Mouse (Mus musculus) heart, embryonic 10.5 days (tissue): ENCODE measurements at regions not wholly inside any gene's neighbourhood (a gene's known extent, or its start where the extent isn't known, plus 50 kb on each side); places are given as distances from the start of the nearest gene placed in this dataset.
A peak's percentile ranks its signal among the peaks of the same experiment; 100 is the strongest.

ENCODE experiments used
- DNase-seq: peaks from one replicate; pipeline ENCODE4 v3.0.0-alpha.2; 2017; ENCODE audit warnings: low spot score
- H3K27ac ChIP-seq: fragments of 300-500 bp; sonication (generic); 2 replicates; pipeline ENCODE4 v1.5.1; 2016; ENCODE audit warnings: mild to moderate bottlenecking
- H3K27me3 ChIP-seq: fragments of 300-500 bp; sonication (generic); 2 replicates; pipeline ENCODE4 v1.6.1; 2016; ENCODE audit warnings: mild to moderate bottlenecking; ENCODE audit not compliant: poor library complexity, insufficient read depth, severe bottlenecking
- H3K36me3 ChIP-seq: fragments of 300-500 bp; sonication (generic); 2 replicates; pipeline ENCODE4 v1.6.1; 2016; ENCODE audit warnings: mild to moderate bottlenecking, moderate library complexity
- H3K4me1 ChIP-seq: fragments of 300-500 bp; sonication (generic); 2 replicates; pipeline ENCODE4 v1.6.1; 2016; ENCODE audit warnings: mild to moderate bottlenecking
- H3K4me3 ChIP-seq: fragments of 300-500 bp; sonication (generic); 2 replicates; pipeline ENCODE4 v1.5.1; 2016; ENCODE audit warnings: mild to moderate bottlenecking, moderate library complexity
- H3K9me3 ChIP-seq: fragments of 300-500 bp; sonication (generic); 2 replicates; pipeline ENCODE4 v1.6.1; 2016; ENCODE audit warnings: mild to moderate bottlenecking, moderate library complexity
- WGBS: fragments of 180-500 bp; shearing (Covaris S2); methylation state at CpG from one replicate; pipeline ENCODE4 v1.1.7; 2016; 5-methylcytosine and 5-hydroxymethylcytosine counted together

DNA sequence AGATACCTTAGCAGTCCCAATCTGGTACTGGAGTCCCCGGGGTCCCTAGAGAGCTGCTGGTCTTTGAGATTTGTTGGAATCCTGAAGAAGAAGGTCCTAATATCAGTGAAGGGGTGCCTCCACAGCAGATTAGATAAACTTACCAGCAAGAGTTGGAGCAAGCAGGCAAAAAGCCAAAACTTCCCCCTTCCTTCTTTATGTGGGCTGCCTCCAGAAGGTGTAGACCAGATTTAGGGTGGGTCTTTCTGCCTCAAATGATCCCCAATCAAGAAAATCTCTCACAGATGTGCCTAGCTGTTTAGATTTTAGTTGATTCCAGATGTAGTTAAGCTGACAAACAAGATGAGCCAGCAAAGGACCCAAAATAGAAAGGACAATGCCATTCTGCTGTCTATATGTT is 90.1 kb upstream of the Hs6st1 start:
- H3K27ac ChIP-seq = peak overlapping the region; percentile 69; the same call in 1 of the 2 replicates
- H3K4me3 ChIP-seq = no peak overlapping the region
- WGBS = 71% methylated on average over 1 of the region's 1 CpGs
- peaks cover 26% of the 10 kb centered on the region for H3K4me1 ChIP-seq
- no peaks in the 10 kb centered on the region for H3K9me3 ChIP-seq
- H3K27me3 ChIP-seq = no peaks in the 10 kb centered on the region
- no peaks in the 10 kb centered on the region for H3K36me3 ChIP-seq
- no peak for DNase-seq

DNA sequence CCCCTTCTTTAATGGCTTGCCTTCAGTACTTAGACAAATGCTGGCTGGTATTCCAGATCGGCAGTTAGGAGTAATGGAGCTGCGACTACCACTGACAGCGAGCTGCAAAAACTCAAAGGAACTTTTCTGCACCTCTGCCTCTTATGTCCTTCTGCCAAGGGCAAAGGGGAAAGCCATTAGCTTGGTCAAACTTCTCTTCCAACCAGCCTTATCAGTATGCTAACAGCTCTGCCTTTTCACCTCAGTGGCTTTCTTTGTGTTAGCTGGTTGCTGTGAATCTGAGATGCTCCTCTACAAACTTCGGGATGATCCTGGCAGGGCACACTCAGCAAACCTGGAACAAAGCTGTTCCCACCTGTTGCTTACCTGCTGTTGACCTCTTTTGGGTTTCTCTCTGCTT is 89.4 kb upstream of the Hs6st1 start:
- H3K27ac ChIP-seq = peak overlapping the region; percentile 69

DNA sequence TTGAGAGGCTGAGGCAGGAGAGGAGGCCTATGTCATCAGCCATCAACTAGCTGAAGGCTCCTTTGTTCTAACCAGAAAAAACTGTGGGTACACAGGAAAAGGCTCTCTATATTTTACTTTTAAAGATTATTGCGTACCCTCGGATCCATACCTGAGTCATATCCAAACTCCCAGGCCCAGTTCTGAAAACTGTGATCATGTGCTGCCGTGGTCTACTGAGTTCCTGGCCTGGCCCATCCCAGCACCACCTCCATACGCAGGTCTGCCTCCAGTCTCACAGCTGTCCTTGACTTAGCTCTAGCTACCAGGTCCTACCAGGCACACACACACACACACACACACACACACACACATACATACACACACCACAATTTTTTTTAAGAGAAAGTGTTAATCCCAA is 87.0 kb upstream of the Hs6st1 start:
- Histone ChIP-seq H3K9me3 (no peaks in the 10 kb centered on the region), H3K27me3 (no peaks in the 10 kb centered on the region), H3K36me3 (no peaks in the 10 kb centered on the region), H3K27ac (no peak overlapping the region), H3K4me3 (no peak overlapping the region), H3K4me1 (peaks cover 16% of the 10 kb centered on the region)
- DNase-seq = no peak
- WGBS = 89% methylated on average over 4 of the region's 4 CpGs

More for the DNA sequence above, 89.4 kb upstream of the Hs6st1 start:
- H3K27me3 ChIP-seq = no peaks in the 10 kb centered on the region
- H3K9me3 ChIP-seq = no peaks in the 10 kb centered on the region
- 34% methylated on average over 4 of the region's 4 CpGs for WGBS
- no peak overlapping the region for H3K4me3 ChIP-seq
- H3K4me1 ChIP-seq = peaks cover 24% of the 10 kb centered on the region
- no peaks in the 10 kb centered on the region for H3K36me3 ChIP-seq
- DNase-seq = no peak

DNA sequence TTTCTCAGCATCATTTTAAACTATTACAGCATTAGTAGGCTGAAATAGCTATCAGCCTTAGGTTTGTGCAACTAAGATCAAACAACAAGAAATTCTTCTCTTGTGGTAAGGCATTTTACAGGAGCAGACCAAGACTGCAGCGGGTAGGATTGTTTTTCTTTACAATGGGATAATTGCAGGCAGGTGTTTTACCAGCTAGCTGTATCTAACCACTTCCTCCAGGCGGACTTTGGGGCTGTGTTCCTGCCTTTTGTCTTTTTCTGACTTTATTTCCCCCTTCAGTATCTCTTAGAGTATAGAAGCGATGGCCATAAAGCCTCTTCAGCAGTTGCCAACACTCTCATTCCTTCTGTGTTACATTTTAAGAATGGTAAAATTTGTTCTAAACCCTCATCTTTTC is 84.8 kb upstream of the Hs6st1 start:
- Histone ChIP-seq H3K27ac (no peak overlapping the region), H3K4me1 (peaks cover 8% of the 10 kb centered on the region), H3K4me3 (no peak overlapping the region), H3K9me3 (no peaks in the 10 kb centered on the region), H3K27me3 (no peaks in the 10 kb centered on the region), H3K36me3 (no peaks in the 10 kb centered on the region)
- no peak for DNase-seq
- 79% methylated on average over 3 of the region's 3 CpGs for WGBS

DNA sequence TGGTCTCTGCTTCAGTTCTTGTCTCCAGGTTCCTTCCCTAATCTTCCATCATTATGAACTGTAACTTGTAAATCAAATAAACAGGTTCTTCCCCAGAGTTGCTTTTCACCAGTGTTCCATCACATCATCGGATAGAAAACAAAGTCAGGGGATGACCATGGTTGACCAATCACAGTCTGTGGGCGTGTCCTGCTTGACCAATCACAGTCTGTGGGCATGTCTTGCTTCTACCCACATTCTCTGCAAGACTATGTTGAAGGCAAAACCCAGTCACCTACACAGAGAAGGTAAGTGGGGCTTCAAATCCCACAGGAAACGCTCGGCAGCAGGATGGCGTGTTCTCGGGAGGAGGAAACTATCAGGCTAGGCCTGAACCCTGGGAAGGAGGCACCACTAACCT is 82.9 kb upstream of the Hs6st1 start:
- Histone ChIP-seq H3K36me3 (no peaks in the 10 kb centered on the region), H3K4me3 (no peak overlapping the region), H3K9me3 (peaks cover under 1% of the 10 kb centered on the region; the same call in 1 of the 2 replicates), H3K27me3 (no peaks in the 10 kb centered on the region), H3K27ac (no peak overlapping the region), H3K4me1 (no peaks in the 10 kb centered on the region)
- no peak for DNase-seq
- WGBS = 85% methylated on average over 6 of the region's 6 CpGs

DNA sequence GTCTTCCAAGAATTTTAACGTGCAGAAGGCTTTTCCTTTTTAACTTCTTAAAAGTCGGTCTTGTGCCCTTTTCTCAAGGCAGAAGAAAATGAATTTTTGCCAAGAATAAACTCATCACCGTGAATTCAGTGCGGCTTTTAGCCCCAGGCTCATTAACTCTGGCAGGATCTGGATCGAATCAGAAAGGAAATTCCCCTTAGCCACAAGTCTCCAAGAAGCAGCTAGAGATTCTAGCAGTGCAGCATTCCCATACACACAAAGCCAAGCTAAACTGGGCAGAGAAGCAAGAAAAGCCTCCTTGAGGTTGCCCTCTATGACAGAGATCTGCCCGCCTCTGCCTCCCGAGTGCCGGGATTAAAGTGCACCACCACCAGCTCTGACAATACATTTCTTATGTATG is 81.5 kb upstream of the Hs6st1 start:
- H3K27me3 ChIP-seq = no peaks in the 10 kb centered on the region
- H3K4me1 ChIP-seq = no peaks in the 10 kb centered on the region
- H3K36me3 ChIP-seq = no peaks in the 10 kb centered on the region
- peaks cover 3% of the 10 kb centered on the region; the same call in 1 of the 2 replicates for H3K9me3 ChIP-seq
- no peak for DNase-seq
- WGBS = 85% methylated on average over 8 of the region's 8 CpGs
- no peak overlapping the region for H3K27ac ChIP-seq
- H3K4me3 ChIP-seq = no peak overlapping the region

DNA sequence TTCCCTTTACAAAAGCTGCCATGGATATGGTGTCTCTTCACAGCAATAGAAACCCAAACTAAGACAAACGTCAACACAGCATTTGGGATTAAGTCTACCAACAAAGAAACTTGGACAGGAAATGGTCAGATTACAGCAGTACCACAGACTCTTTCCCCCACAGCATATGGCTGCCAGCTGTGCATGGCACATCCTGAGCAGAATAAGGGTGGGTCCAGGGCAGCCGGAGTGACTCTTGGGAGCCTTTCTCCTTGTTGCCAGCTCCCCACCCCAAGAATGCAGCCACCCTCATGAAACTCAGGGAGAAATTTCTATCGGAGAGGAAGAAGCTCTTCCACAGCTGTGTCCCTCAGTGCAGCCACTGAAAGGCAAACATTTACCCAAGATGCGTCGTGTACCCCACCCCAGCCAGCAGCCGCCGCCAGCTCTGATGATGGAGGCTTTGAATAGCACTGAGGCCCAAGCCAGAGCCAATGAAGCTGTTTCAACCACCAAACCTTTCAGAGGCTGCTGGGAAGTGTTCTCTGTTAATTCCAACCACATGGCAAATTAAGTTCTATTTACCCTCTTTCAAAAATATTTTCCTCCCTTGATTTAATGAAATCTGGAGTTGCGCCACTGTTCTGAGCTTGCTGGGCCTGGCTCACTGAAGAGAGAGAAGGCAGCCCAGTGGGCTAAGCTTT is 75.8 kb upstream of the Hs6st1 start:
- no peaks in the 10 kb centered on the region for H3K36me3 ChIP-seq
- H3K27me3 ChIP-seq = no peaks in the 10 kb centered on the region
- 81% methylated on average over 8 of the region's 8 CpGs for WGBS
- no peak overlapping the region for H3K27ac ChIP-seq
- DNase-seq = no peak
- H3K4me3 ChIP-seq = no peak overlapping the region
- peaks cover 3% of the 10 kb centered on the region; the same call in 1 of the 2 replicates for H3K9me3 ChIP-seq
- peaks cover 9% of the 10 kb centered on the region for H3K4me1 ChIP-seq

DNA sequence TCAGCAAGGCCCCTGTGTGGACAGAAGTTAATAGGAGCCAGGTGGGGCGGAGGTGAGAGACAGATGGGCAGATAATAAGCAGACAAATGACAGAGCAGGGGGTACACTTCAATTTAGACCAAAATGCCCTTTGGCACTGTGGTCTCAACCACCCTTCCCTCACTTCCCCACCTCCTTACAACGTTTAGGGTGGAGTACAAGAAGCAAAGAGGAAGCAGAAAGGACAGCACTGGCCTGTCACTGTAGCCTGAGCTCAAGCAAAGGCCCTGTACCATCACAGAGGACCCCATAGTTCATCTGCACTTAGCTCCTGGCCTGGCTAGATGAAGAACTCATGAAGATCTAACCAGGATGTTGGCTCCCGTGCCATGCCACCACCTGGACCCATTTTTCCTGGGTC is 75.3 kb upstream of the Hs6st1 start:
- Histone ChIP-seq H3K27me3 (no peaks in the 10 kb centered on the region), H3K9me3 (peaks cover 3% of the 10 kb centered on the region; the same call in 1 of the 2 replicates), H3K27ac (no peak overlapping the region), H3K4me3 (no peak overlapping the region), H3K36me3 (no peaks in the 10 kb centered on the region), H3K4me1 (peaks cover 9% of the 10 kb centered on the region)
- 63% methylated on average over 3 of the region's 3 CpGs for WGBS
- DNase-seq = no peak

DNA sequence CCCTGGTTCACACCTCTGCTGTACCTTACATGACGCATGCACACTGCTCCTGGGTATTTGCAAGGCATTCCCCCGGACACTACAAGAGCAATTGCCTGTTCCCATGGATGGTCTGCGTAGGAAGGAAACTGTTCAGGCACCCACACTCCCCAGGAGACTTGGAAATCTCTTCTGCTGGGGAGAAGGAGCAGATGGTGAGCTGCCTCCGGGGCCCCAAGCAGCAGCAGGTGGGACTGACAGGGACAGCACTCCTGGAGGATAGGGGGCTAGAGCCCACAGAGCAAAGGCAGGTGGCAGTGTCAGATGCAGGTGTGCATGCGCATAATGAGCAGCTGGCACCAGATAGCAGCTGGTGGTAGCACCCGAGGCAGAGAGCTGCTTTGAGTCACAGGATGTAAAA is 72.5 kb upstream of the Hs6st1 start:
- WGBS = 73% methylated on average over 6 of the region's 6 CpGs
- Histone ChIP-seq H3K9me3 (no peaks in the 10 kb centered on the region), H3K27me3 (no peaks in the 10 kb centered on the region), H3K4me1 (peaks cover 9% of the 10 kb centered on the region), H3K27ac (0 out of 2 replicates have a peak overlapping the region, but pooled peaks have one; percentile 6), H3K4me3 (no peak overlapping the region), H3K36me3 (no peaks in the 10 kb centered on the region)
- no peak for DNase-seq

DNA sequence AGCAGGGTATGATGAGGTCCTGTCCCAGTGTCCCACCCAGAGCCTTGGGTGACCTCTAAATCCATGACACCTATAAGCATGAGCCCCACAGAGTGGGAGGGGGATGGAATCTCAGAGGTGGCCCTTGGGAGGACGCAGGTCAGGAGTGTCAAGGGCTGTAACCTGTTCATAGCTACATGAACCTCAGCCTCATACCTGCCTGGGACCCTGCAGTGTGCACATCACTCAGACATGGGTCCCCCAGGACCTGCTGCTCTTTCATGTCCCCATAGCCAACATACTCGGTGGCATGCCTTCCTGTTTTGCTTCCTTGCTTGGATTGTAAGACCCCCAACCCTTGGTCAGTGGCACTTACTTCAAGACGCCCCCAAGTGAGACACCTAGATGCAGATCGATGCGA is 66.9 kb upstream of the Hs6st1 start:
- Histone ChIP-seq H3K4me3 (no peak overlapping the region), H3K27ac (no peak overlapping the region), H3K27me3 (no peaks in the 10 kb centered on the region), H3K4me1 (peaks cover 9% of the 10 kb centered on the region), H3K36me3 (no peaks in the 10 kb centered on the region), H3K9me3 (no peaks in the 10 kb centered on the region)
- DNase-seq = no peak
- WGBS = 84% methylated on average over 5 of the region's 5 CpGs

DNA sequence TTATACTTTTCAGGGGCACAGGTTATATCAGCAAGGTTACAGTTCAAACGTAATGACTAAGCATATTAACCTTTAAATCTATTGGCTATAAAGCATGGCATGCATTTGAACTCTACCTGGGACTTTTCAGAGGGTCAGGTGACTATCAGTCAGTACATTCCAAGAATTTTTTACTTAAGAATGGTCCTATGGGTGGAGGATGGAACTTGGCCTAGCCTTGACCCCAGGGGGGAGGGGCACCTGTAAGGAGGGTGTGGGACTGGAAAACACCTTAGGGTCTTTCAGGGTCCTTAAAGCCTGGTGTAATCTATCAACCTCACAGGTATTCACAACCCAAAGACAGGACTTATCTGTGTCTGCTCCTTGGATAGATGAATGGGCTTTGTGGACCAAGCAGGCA is 66.4 kb upstream of the Hs6st1 start:
- 90% methylated on average over 1 of the region's 1 CpGs for WGBS
- Histone ChIP-seq H3K4me3 (no peak overlapping the region), H3K36me3 (no peaks in the 10 kb centered on the region), H3K4me1 (peaks cover 9% of the 10 kb centered on the region), H3K9me3 (no peaks in the 10 kb centered on the region), H3K27ac (no peak overlapping the region), H3K27me3 (no peaks in the 10 kb centered on the region)
- no peak for DNase-seq

DNA sequence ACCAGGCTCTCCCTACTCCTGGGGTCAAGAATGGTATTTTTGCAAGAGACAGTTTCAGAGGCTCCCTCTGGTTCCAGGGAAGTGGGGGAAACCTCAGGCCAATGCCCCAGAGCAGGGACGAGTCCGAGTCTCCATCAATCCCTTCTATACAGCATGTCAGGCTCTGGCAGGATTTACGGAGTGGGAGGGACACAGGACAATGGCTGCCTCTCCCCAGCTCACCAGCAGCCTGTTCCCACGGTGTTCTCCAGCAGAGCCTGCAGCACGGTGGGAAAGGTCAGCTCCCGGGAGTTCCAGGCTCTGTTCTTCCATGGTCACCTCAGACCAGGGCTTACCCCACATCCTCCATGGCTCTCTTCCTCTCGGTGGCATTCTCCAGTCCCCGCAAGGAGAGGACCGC is 64.6 kb upstream of the Hs6st1 start:
- Histone ChIP-seq H3K27ac (peak overlapping the region; percentile 59), H3K4me1 (peaks cover 9% of the 10 kb centered on the region), H3K36me3 (no peaks in the 10 kb centered on the region), H3K4me3 (no peak overlapping the region), H3K9me3 (no peaks in the 10 kb centered on the region), H3K27me3 (no peaks in the 10 kb centered on the region)
- WGBS = 41% methylated on average over 9 of the region's 9 CpGs
- DNase-seq = no peak

DNA sequence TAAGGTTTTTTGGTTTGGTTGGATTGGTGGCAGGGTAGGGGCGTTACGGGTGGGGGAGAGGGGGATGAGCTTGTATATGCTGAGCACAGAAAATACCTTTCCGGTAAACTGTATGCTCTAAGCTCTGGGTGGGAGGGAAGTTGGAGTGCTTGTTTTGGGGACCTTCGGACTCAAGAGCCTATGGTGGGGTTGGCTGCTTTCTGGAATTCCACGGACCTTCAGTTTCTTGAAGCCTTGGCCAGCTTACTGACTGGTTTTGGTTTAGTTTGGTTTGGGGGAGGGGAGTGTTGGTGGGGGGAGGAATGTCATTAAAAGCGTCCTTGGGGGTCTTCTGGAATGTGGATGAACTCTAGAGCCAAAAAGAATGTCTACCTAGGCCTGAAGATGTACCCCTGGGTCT is 59.6 kb upstream of the Hs6st1 start:
- no peaks in the 10 kb centered on the region for H3K36me3 ChIP-seq
- 86% methylated on average over 6 of the region's 6 CpGs for whole genome bisulfite sequencing
- H3K27ac ChIP-seq = no peak overlapping the region
- no peaks in the 10 kb centered on the region for H3K27me3 ChIP-seq
- DNase-seq = no peak
- H3K4me1 ChIP-seq = peaks cover 33% of the 10 kb centered on the region
- H3K9me3 ChIP-seq = no peaks in the 10 kb centered on the region
- no peak overlapping the region for H3K4me3 ChIP-seq

DNA sequence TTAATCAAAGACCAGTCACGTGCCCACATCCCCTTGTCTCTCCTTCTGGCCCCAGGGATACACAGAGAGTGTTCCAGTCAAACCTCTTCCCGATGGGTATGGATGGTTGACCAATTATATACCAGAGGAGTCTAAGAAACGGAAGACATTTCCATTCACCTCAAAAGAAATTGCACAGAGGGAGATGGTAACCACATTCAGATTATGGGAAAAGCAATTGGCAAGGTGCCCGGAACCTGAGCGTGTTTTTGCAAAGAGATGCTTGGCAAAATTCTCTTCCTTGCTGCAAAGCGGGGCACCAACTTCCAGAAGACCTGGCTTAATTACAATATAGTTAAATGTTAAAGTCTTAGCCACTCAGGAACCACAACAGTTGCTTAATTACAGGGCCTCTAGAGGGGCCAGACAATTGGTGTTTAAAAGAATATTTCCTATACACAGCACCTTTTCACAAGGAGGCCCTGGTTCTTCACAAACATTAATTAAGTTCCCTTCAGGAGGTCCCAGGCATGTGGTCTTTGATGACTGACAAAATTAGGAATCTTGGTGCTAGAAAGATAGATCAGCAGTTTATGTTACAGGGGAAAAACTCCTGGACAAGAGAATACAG is 59.1 kb upstream of the Hs6st1 start:
- H3K36me3 ChIP-seq = no peaks in the 10 kb centered on the region
- no peak overlapping the region for H3K27ac ChIP-seq
- H3K4me1 ChIP-seq = peaks cover 33% of the 10 kb centered on the region
- no peaks in the 10 kb centered on the region for H3K27me3 ChIP-seq
- 79% methylated on average over 6 of the region's 6 CpGs for WGBS
- H3K4me3 ChIP-seq = no peak overlapping the region
- no peaks in the 10 kb centered on the region for H3K9me3 ChIP-seq
- no peak for DNase-seq
